Mouse (Mus musculus) G1E (cell line): ENCODE data around the gene Nphp1.

Experiments
- CTCF ChIP-seq: IDR thresholded peaks from 2 replicates; pipeline ENCODE4 v1.5.1; 2012; ENCODE audit warnings: low read depth, low read length, inconsistent platforms, mixed read lengths
- GATA1 ChIP-seq: IDR thresholded peaks from 2 replicates; pipeline ENCODE4 v1.6.1; 2012; ENCODE audit warnings: borderline replicate concordance, low read length, inconsistent platforms, mixed read lengths
- GATA2 ChIP-seq: IDR thresholded peaks from 2 replicates; pipeline ENCODE4 v1.6.1; 2012; ENCODE audit warnings: low read depth, low read length, inconsistent platforms, borderline replicate concordance
- POLR2AphosphoS5 ChIP-seq: IDR thresholded peaks from 2 replicates; pipeline ENCODE4 v1.6.1; 2012; ENCODE audit warnings: low read depth, low read length, inconsistent platforms; ENCODE audit not compliant: insufficient replicate concordance
- TAL1 ChIP-seq: conservative IDR thresholded peaks from 2 replicates; pipeline ENCODE4 v1.6.1; 2012; ENCODE audit warnings: low read depth, low read length, inconsistent platforms, mixed read lengths

DNA sequence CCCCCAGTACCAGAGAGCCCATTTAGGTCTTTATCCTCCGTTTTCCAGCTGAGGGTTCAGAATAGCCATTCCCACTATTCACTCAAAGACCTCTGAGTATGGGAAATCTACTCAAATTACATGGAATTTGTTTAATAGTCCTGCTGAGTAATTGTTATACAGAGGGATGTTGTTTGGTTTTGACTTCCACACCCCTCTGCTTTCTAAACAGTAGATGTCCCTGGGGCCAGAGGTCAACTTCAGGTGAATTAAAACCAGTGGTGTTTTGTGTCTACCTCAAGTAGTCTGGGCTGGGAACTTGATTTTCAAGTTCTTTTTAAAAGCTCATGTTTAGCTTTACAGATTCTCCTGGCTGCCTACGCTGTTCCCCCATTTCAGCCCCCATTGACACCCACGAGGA is 74.0 kb downstream of the Nphp1 start:
- TF ChIP-seq CTCF (no peak), TAL1 (no peak), GATA1 (no peak), GATA2 (no peak), POLR2AphosphoS5 (no peak)
